Mouse (Mus musculus): ENCODE results near the gene Palm2.
"Not testable (repeated sequence)": the region's sequence is repeated elsewhere in the genome, so short reads cannot be mapped to it uniquely, and the experiment has no call there.

Gene Palm2

GRCm38 (mm10) chr4:57433941-57434704, at the start of gene Palm2:
Gene Palm2, plus strand, starts transcription at chr4:57434247.
- peak; percentile 80 for DNase-seq

- no peak for DNase-seq
These were observed 49.7 kb upstream of the Palm2 start for GRCm38 (mm10) chr4:57384355-57384754.

DNA sequence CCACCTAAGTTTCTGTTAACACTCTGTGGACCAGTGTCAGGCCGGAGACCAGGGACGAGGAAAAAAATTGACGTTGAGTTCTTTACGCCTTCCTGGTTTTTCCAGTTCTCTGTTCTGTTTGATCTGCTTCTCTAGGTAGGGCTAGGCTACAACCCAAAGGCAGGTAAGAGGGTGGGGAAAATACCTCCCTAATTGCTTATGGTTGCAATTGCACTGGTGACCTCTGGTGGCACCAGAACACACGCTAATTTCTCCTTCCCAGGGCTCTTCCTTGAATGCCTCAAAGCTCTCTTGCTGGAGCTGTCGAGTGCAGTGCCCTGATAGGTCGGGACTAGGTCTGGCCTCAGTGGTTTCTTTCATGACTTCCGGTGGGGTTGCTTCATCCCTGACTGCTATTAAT, 42.9 kb upstream of the Palm2 start:
- DNase-seq = no peak

DNA sequence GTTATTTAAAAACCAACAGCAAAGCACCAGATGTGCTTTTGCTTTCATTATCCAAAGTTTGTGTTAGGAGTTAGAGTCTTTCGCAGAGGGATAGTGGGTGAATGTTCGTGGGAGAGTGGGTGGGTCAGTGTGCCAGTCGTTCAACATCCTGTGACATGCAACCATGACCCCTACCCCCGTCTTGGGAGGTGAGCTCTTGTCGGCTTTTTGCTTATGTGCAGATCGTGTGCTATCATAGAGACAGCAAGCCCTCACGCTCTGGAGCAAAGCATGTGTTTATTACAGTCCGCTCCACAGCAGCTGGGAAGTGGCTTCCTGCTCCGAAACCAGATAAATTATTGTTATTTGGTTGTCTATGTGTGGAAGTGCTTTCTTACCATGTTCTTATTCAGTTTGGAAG, 37.6 kb upstream of the Palm2 start:
- DNase-seq = no peak

DNA sequence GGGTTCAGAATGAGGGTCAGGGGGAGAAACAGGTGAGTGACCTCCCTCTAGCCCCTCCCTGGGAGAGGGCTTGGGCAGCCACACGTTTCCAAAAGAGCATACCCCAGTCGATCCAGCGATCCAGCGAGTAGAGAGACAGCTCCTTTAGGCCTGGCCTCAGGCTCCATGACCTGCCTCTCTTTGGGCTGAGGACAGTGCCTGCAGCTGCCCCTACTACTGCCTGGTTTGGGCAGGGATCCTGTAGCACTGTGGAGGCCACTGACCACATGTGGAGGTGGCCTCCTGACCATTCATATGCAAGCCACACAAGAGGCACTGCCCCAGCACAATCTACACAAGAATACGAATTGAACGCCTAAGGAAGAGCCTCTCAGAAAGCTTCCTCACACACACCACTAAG, 21.7 kb upstream of the Palm2 start:
- DNase-seq = not testable (repeated sequence)

DNA sequence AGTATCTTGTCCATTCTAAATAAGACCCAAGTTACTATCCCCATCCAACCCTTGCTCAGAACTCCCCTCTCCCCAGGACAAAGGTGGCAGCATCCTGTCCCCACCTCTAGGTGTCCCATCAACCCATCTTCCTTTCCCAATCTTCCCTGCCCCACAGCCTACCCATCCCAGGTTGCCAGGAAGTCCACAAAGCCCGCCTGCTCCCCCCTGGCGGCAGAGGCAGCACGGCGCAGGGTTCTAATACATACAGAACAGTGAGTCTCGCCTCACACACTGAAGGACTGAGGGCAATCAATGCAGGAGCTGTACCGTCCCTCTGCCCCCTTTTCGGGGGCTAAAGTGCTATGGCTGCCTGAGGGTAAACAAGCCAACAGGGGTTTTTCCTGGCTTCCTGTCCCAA, 21.0 kb upstream of the Palm2 start:
- DNase-seq = no peak

GRCm38 (mm10) chr4:57413670-57414069, 20.4 kb upstream of the Palm2 start:
- DNase-seq = not testable (repeated sequence)

- no peak for DNase-seq
These were observed 10.0 kb upstream of the Palm2 start for GRCm38 (mm10) chr4:57424011-57424410.

DNA sequence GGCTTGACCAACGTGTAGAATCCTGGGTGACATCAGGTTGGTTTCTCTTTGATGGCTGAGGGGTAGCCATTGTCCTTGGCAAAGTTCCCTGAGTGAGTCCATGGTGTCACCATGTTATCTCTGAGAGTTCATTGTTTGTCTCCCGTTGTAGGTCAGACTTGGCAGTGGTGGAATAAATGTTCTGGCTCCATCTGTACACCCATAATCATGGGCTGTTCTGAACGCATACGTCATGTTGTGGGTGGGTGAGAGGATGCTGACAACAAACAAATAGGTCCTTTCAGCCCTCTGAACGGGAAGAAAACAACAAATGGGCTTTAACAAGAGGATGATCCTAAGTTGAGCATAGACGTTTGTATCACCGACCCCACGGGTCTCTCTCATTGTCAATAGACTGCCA, 5.7 kb upstream of the Palm2 start:
- DNase-seq = peak; percentile 23

- DNase-seq = peak; percentile 34
These were observed 786 bp downstream of the Palm2 start for GRCm38 (mm10) chr4:57434705-57435360.

- DNase-seq = no peak
These were observed 2.2 kb downstream of the Palm2 start for GRCm38 (mm10) chr4:57436286-57436685.

GRCm38 (mm10) chr4:57446082-57446481, 12.0 kb downstream of the Palm2 start:
- no peak for DNase-seq

GRCm38 (mm10) chr4:57446854-57447444, 12.9 kb downstream of the Palm2 start:
- no peak for DNase-seq

DNA sequence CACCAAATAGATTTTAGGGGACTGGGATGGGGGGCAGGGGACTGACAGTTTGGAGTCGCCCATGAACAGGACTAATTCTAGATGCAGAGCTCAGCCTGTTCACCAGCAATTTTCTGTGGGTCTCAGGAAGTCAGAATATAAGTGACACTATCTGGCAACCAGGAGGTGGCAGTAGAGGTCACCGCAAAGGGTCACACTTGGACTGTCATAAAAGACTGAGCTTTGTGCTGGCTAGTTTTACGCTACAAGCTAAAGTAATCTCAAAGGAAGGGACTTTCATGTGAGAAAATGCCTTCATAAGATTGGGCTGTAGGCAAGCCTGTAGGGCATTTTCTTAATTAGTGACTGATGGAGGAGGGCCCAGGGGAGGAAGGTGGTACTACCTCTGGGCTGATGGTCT, 17.8 kb downstream of the Palm2 start:
- DNase-seq = peak; percentile 48

GRCm38 (mm10) chr4:57452661-57453060, 18.6 kb downstream of the Palm2 start:
- no peak for DNase-seq

DNA sequence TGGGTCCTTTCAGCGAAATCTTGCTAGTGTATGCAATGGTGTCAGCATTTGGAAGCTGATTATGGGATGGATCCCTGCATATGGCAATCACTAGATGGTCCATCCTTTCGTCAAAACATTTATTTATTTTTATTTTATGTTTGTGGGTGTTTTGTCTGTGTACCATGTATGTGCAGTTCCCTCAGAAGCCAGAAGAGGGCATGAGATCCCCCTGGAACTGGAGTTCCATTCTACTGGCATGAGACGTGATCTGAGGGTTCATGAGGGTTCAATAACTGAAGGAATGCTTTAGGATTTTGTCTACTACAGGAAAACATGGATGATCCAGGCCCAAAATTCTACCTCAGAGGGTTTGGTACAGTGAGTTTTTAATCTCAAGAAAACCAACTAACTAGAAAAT, 28.3 kb downstream of the Palm2 start:
- no peak for DNase-seq

DNA sequence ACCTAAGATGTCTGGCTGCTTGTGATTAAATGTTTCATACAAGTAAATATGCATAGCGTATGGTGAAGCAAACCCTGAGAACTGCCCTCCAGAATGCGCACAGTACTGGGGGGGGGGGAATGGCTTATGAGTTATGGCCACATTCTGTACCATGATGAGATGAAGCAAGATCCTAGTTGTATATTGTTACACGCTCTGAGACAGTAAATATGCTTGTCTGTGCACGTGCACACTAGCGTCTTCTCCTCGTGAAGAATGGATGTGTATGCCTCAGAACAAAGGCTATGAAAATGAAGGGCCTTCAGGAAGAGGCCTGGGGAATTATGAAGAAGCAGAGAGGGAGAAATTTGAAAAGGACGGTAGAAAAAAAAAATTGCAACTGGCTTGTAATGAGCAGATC, 48.4 kb downstream of the Palm2 start:
- no peak for DNase-seq

DNA sequence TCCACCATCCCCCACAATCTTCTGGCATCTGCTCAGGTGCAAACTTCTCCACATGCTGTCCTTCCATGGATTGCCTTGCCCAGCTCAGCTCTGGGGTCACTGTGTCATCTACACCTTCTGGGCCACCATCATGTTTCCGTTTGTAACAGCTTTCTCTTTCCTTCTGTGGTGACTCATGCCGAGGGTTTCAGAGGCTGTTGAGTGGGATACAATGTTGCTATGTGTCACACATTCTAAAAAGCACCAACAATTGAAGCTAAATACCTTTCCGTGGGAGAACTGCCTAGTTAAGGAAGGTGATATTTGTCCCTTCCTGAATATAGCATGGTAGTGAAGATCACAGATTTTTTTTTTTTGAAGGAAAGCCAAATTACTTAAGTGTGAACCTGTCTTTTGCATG, 52.3 kb downstream of the Palm2 start:
- DNase-seq = no peak

DNA sequence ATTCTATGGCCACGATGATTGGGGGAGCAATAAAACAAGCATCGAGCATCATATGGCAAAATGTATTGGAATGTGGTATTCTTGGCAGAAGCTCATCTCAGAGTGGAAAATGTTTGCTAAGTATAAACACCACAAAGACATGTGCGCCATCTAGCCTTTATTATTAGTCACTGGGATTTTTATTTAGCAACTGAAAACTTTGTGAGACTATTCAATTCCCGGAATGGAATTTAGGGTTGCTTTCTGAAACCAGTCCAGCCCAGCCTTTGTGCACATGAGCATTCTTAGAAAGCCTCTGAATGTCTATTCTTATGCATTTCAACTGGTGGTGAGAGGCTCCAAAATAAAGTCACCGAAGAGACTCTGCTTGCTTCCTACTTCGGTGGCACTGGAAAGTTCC, 55.8 kb downstream of the Palm2 start:
- no peak for DNase-seq

DNA sequence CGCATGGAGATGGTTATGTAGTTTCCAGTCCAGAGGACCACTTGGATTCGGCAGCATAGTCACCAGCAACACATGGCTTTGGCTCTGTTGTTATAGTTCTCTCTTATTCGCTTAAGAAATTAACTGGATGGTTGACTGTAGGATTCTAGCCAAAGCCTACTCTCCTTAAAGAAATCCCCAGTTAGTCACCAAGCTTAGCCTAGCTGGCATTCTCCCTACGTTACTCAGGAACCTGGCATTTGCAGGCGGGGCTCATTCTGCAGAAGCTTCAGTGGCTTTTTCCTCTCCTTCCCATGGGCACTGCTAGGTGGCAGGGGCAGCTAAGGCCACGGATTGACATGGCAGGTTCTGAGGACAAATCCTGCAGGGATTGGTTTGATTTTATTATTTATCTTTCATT, 70.7 kb downstream of the Palm2 start:
- no peak for DNase-seq

DNA sequence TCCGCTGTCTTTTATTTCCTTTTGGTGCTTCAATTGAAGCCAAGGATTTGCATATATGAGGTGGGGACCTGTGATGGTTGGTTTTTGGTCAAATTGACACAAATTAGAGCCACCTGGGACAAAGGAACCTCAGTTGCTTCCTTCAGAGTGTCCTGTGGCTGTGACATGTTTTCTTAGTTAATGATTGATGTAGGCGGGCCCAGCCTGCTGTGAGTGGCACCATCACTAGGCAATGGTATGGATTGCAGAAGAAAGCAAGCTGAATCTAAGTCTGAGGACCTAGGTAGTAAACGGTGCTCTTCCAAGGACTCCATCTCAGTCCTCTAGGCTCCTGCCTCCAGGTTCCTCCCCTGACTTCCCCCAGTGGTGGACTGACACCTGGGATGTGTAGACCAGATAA, 76.5 kb downstream of the Palm2 start:
- no peak for DNase-seq

DNA sequence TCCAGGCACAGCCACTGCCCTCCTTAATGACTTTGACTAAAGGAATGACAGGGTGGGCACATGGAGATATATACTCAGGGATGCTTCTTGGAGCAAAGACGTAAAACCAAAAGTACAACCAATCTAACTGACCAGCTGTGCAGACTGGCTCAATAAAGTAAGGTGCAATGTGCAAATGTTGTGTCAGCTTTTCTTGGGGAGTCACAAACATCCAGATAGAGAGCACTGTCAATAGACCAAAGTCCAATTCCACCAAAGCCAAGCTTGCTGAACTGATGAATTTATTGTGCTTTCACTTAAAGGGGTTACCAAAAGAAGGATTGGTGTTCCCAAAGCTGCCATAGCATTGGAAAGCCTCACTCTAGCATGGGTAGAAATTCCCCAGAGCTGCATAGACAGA, 77.7 kb downstream of the Palm2 start:
- DNase-seq = no peak

GRCm38 (mm10) chr4:57513241-57513933, 79.3 kb downstream of the Palm2 start:
- DNase-seq = no peak
